Mouse (Mus musculus) heart, adult 10 weeks (tissue): ENCODE results near the gene Gm13057. TPM values are rescaled to one million over a fixed set of nuclear protein-coding genes. Genes with fewer than 3 reads are reported as not detected.

Experiments
- polyA plus RNA-seq: library from polyadenylated mRNA; stranded (reverse); fragments of 350-450 nt; fragmentation: Illumina TruSeq; extraction: RNeasy Lipid Tissue Mini Kit (QIAGEN cat#74804); gene quantifications from one replicate; pipeline ENCODE4 v1.2.3, GENCODE M21; 2014; ENCODE audit warnings: low read depth, low replicate concordance

Gm13057 gene
- polyA plus RNA-seq: not detected

DNA sequence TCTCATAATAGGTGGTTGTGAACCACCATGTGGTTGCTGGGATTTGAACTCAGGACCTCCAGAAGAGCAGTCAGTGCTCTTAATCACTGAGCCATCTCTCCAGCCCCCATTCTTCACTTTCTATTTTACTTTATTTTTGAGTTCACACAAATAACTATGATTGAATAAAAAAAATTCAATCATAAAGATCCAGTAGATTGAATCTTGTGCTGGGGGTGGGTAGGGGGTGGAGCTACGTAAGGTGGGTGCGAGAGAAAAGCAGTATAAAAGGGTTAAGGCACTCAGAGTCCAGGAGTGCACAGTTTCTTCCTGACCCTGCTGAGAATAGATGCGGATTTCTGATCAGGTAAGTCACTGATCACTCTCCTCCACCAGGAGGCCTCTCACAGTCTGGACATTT lies at the start of gene Gm13057, which contains the start of gene BC080695:
Gene Gm13057 (plus strand): TSS at position 310 of the 400 bp plus-strand sequence.
Gene BC080695 (plus strand): TSS at position 301 of the 400 bp plus-strand sequence.

DNA sequence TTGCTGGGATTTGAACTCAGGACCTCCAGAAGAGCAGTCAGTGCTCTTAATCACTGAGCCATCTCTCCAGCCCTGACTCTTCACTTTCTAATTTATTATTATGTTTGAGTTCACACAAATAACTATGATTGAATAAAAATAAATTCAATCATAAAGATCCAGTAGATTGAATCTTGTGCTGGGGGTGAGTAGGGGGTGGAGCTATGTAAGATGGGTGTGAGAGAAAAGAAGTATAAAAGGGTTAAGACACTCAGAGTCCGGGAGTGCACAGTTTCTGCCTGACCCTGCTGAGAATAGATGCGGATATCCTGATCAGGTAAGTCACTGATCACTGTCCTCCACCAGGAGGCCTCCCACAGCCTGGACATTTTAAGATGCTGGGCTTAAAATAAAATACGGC lies 40.5 kb upstream of the Gm13057 start, which contains the start of gene Gm13043:
Gene Gm13043 (plus strand): TSS at position 301 of the 400 bp plus-strand sequence.

DNA sequence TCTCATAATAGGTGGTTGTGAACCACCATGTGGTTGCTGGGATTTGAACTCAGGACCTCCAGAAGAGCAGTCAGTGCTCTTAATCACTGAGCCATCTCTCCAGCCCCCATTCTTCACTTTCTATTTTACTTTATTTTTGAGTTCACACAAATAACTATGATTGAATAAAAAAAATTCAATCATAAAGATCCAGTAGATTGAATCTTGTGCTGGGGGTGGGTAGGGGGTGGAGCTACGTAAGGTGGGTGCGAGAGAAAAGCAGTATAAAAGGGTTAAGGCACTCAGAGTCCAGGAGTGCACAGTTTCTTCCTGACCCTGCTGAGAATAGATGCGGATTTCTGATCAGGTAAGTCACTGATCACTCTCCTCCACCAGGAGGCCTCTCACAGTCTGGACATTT lies 15.9 kb upstream of the Gm13057 start, which contains the start of gene Gm13040:
Gene Gm13040 (plus strand): TSS at position 301 of the 400 bp plus-strand sequence.

Other genes starting within 250 kb of the Gm13057 start
- gene Lrrc38, start 202.0 kb upstream of the Gm13057 start, polyA plus RNA-seq: 0.26 TPM
- gene Pramel1, start 157.3 kb upstream of the Gm13057 start, polyA plus RNA-seq: not detected
- gene Pramef8, start 139.3 kb upstream of the Gm13057 start, polyA plus RNA-seq: 11.1 TPM
- not detected for gene Oog4, start 101.4 kb upstream of the Gm13057 start, polyA plus RNA-seq
- gene Gm13043, start 40.4 kb upstream of the Gm13057 start, polyA plus RNA-seq: not detected
- gene Gm13040, start 15.8 kb upstream of the Gm13057 start, polyA plus RNA-seq: not detected
- gene BC080695, start within 50 bp of the Gm13057 start, polyA plus RNA-seq: not detected
- gene Gm13083, start 63.3 kb downstream of the Gm13057 start, polyA plus RNA-seq: not detected
- not detected for gene Gm13088, start 105.5 kb downstream of the Gm13057 start, polyA plus RNA-seq
- not detected for gene Gm13089, start 151.0 kb downstream of the Gm13057 start, polyA plus RNA-seq
- gene Gm13078, start 167.7 kb downstream of the Gm13057 start, polyA plus RNA-seq: not detected
- gene Gm13023, start 237.6 kb downstream of the Gm13057 start, polyA plus RNA-seq: not detected